Mouse (Mus musculus): ENCODE measurements around the gene Mlkl. TPM values are rescaled to one million over a fixed set of nuclear protein-coding genes. Genes with fewer than 3 reads are reported as not detected.
"Not testable (repeated sequence)": the region's sequence is repeated elsewhere in the genome, so short reads cannot be mapped to it uniquely, and the experiment has no call there.

The Mlkl gene
- polyA plus RNA-seq, 1 experiment from 2014 or later = 3.1 TPM

DNA sequence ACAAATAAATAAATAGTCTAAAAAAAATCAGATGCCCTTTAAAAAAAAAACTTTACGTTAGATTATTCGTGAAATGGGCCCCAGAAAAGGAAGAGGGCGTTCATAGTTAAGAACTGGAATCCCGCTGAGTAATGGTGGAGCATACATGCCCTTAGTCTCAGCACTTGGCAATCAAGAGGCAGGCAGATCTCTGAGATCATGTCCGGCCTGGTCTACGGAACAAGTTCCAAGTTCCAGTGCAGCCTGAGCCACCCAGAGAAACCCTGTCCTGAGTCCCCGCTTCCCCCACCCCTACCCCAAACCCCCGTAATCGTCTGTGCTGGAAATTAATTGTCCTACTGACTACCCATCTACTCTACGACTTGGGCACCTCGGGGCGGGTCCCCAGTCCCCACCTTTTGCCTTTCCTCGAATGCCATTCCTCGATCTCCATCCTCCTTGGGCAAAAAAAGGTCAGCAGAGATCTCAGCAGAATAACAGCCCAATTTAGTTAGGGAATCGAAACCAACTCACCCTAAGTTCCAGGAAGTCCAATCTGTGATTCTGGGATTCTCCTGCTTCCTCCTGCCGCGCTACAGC, 577 bp downstream of the Mlkl start:
- WGBS = 26% methylated on average over 17 of the region's 17 CpGs
- Histone ChIP-seq H3K9me3 (replicated peaks; ENCODE audit: low read length) (no peaks in the 10 kb centered on the region), H3K27me3 (ENCODE audit: insufficient read depth, low read length) (no peaks in the 10 kb centered on the region), H3K4me1 (replicated peaks; ENCODE audit: insufficient read depth, low read length) (0 out of 2 replicates have a peak, but pooled peaks cover 4% of the 10 kb centered on the region), H3K4me2 (ENCODE audit: low read length) (peak overlapping the region; percentile 92), H3K36me3 (ENCODE audit: insufficient read depth, low read length) (no peaks in the 10 kb centered on the region), H3K27ac (no peak overlapping the region), H3K9ac (ENCODE audit: low read depth, low read length) (peak overlapping the region; percentile 53), H3K4me3 (replicated peaks; ENCODE audit: low read depth, low read length) (peak overlapping the region; percentile 46)
- no peak for TF ChIP-seq CTCF (IDR thresholded peaks at IDR 0.05; ENCODE audit: low read depth)
- DNase-seq (ENCODE audit: low spot score) (peak; percentile 51), ATAC-seq (replicated peaks; ENCODE audit: low FRiP score, low read depth) (no peak)

DNA sequence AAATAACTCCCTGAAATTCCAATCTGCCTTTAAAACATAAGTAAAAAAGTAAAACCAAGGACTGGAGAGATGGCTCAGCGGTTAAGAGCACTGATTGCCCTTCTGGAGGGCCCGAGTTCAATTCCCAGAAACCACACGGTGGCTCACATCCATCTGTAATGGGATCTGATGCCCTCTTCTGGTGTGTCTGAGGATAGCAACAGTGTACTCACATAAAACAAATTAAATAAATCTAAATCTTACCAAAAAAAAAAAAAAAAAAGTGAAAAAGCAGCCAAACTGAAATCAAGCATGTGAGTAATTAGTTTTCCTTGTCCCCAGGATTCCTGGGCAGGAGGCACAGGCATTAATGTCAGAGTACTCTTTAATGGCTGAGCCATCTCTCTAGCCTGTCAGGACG, 1.3 kb downstream of the Mlkl start:
- Histone ChIP-seq H3K9ac (ENCODE audit: low read depth, low read length) (no peak overlapping the region), H3K9me3 (replicated peaks; ENCODE audit: low read length) (no peaks in the 10 kb centered on the region), H3K4me3 (replicated peaks; ENCODE audit: low read depth, low read length) (no peak overlapping the region), H3K36me3 (ENCODE audit: insufficient read depth, low read length) (no peaks in the 10 kb centered on the region), H3K4me2 (ENCODE audit: low read length) (no peak overlapping the region), H3K27me3 (ENCODE audit: insufficient read depth, low read length) (no peaks in the 10 kb centered on the region), H3K4me1 (replicated peaks; ENCODE audit: insufficient read depth, low read length) (0 out of 2 replicates have a peak, but pooled peaks cover 4% of the 10 kb centered on the region), H3K27ac (no peak overlapping the region)
- no peak for DNase-seq (ENCODE audit: low spot score)
- no peak for TF ChIP-seq CTCF (IDR thresholded peaks at IDR 0.05; ENCODE audit: low read depth)
- ATAC-seq (replicated peaks; ENCODE audit: low FRiP score, low read depth) = no peak
- WGBS = 78% methylated on average over 4 of the region's 4 CpGs

DNA sequence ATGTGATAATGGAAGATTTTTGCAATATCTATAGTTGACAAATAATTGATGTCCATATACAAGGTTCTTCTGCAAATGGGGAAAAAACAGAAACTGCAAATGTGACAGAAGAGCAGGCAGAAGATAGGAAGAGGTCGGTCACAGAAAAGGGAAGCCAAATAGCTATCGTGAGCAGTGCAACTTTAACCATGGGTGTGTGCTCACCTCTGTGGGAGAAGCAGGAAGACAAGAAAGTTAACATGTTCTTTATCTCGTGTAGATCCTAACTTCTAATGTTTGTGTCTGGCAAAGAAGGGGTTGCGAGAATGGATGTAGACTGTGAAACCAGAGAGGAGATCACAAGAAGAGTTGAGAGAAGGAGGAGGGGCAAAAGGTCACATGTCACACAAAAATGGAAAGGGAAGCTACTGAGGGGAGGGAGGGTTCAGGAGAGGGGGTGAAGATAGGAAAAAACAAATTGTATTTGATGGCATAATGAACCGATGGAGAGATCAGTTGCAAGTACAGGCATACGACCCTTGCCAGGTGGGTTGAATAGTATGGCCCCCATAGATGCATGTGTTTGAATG, 12.7 kb downstream of the Mlkl start:
- no peaks in the 10 kb centered on the region for H3K9me3 ChIP-seq (replicated peaks; ENCODE audit: low read length)
- no peak overlapping the region for H3K4me3 ChIP-seq (replicated peaks; ENCODE audit: low read depth, low read length)
- ATAC-seq (replicated peaks; ENCODE audit: low FRiP score, low read depth) (no peak), DNase-seq (ENCODE audit: low spot score) (no peak)
- no peak for TF ChIP-seq CTCF (IDR thresholded peaks at IDR 0.05; ENCODE audit: low read depth)
- no peak overlapping the region for H3K9ac ChIP-seq (ENCODE audit: low read depth, low read length)
- H3K27ac ChIP-seq = no peak overlapping the region
- no peaks in the 10 kb centered on the region for H3K36me3 ChIP-seq (ENCODE audit: insufficient read depth, low read length)
- no peaks in the 10 kb centered on the region for H3K27me3 ChIP-seq (ENCODE audit: insufficient read depth, low read length)
- 80% methylated on average over 6 of the region's 6 CpGs for WGBS
- H3K4me2 ChIP-seq (ENCODE audit: low read length) = no peak overlapping the region
- H3K4me1 ChIP-seq (replicated peaks; ENCODE audit: insufficient read depth, low read length) = no peaks in the 10 kb centered on the region

DNA sequence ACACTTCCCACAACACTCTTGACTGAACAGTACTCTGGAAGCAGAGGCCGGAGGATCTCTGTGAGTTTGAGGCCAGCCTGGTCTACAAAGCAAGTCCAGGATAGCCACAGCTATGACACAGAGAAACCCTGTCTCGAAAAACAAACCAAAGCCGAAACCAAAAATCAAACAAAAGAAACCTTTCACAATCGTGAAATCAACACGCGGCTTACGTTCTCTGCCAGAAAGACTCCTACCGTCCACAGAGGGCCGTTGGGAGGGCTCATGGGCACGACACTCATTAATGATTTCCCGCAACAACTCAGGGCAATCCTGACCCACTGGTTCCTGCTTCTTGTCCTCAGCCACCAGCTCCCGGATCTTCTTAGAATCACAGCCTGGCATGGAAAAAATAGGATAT, 23.2 kb downstream of the Mlkl start:
- H3K36me3 ChIP-seq (ENCODE audit: insufficient read depth, low read length) = no peaks in the 10 kb centered on the region
- H3K4me2 ChIP-seq (ENCODE audit: low read length) = no peak overlapping the region
- ATAC-seq (replicated peaks; ENCODE audit: low FRiP score, low read depth) (no peak), DNase-seq (ENCODE audit: low spot score) (no peak)
- WGBS = 88% methylated on average over 12 of the region's 12 CpGs
- no peak overlapping the region for H3K27ac ChIP-seq
- H3K4me3 ChIP-seq (replicated peaks; ENCODE audit: low read depth, low read length) = no peak overlapping the region
- no peak for TF ChIP-seq CTCF (IDR thresholded peaks at IDR 0.05; ENCODE audit: low read depth)
- H3K9ac ChIP-seq (ENCODE audit: low read depth, low read length) = no peak overlapping the region
- no peaks in the 10 kb centered on the region for H3K9me3 ChIP-seq (replicated peaks; ENCODE audit: low read length)
- no peaks in the 10 kb centered on the region for H3K27me3 ChIP-seq (ENCODE audit: insufficient read depth, low read length)
- H3K4me1 ChIP-seq (replicated peaks; ENCODE audit: insufficient read depth, low read length) = no peaks in the 10 kb centered on the region

DNA sequence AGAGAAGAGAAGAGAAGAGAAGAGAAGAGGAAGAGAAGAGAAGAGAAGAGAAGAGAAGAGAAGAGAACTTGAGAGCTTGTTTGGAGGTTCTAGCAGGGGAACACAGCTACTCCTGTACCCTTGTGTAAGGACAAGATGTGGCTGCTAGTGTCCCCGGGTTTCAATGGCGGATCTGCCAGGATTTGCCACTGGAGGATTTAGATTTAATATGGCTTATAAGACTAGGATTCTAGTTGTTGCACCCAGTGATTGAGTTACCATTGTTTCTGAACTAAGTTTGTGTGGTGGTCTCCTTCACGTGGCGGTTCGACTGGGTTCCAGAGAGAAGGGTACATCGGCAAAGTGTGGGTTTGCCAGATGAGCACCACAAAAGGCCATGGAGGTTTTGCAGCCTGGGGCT, 24.0 kb downstream of the Mlkl start:
- H3K4me3 ChIP-seq (replicated peaks; ENCODE audit: low read depth, low read length); H3K9ac ChIP-seq (ENCODE audit: low read depth, low read length); H3K4me1 ChIP-seq (replicated peaks; ENCODE audit: insufficient read depth, low read length); H3K9me3 ChIP-seq (replicated peaks; ENCODE audit: low read length); H3K27ac ChIP-seq; ATAC-seq (replicated peaks; ENCODE audit: low FRiP score, low read depth); DNase-seq (ENCODE audit: low spot score); H3K4me2 ChIP-seq (ENCODE audit: low read length); H3K27me3 ChIP-seq (ENCODE audit: insufficient read depth, low read length); H3K36me3 ChIP-seq (ENCODE audit: insufficient read depth, low read length): not testable (repeated sequence)
- 95% methylated on average over 6 of the region's 6 CpGs for WGBS

DNA sequence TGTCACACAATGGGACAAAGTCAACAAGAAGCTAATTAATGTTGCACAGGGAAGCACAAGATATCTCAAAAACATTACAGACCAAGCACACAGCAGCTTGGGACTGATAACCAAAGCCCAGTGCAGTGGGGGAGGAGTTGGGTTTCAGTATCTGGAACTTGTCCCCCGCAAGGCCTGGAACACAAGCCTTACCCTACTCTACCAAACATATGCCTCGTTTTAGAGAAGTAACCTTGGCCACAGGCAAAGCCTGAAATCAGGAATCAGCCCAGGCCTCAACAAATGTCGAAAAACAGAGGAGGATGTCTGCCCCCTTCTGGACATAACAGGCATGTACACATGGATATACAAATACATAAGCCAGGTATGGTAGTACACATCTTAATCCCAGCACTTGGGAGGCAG, 25.2 kb downstream of the Mlkl start:
- no peak overlapping the region for H3K27ac ChIP-seq
- no peak overlapping the region for H3K9ac ChIP-seq (ENCODE audit: low read depth, low read length)
- H3K4me1 ChIP-seq (replicated peaks; ENCODE audit: insufficient read depth, low read length) = no peaks in the 10 kb centered on the region
- no peak for DNase-seq (ENCODE audit: low spot score)
- ATAC-seq (replicated peaks; ENCODE audit: low FRiP score, low read depth) = no peak
- WGBS = 74% methylated on average over 3 of the region's 3 CpGs
- no peaks in the 10 kb centered on the region for H3K9me3 ChIP-seq (replicated peaks; ENCODE audit: low read length)
- TF ChIP-seq CTCF (IDR thresholded peaks at IDR 0.05; ENCODE audit: low read depth) = peak; percentile 50; the same call in 1 of the 2 replicates
- H3K4me3 ChIP-seq (replicated peaks; ENCODE audit: low read depth, low read length) = no peak overlapping the region
- no peaks in the 10 kb centered on the region for H3K36me3 ChIP-seq (ENCODE audit: insufficient read depth, low read length)
- H3K27me3 ChIP-seq (ENCODE audit: insufficient read depth, low read length) = no peaks in the 10 kb centered on the region
- H3K4me2 ChIP-seq (ENCODE audit: low read length) = no peak overlapping the region

DNA sequence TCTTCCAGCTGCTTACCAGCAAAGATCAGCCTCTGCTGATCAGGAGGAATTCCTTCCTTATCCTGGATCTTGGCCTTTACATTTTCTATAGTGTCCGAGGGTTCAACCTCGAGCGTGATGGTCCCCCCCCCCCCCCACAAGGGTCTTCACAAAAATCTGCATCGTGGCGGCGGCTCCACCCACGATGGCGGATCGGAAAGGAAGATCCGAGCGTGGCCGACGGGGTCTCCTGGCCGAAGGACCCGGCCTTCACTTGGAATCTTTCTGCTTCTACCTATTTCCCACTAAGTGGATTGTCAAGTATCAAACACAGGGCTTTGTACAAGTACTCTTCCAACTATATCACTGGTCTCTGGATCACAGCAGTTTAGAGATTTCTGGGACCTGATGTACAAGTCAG, 28.0 kb downstream of the Mlkl start:
- DNase-seq (ENCODE audit: low spot score); H3K4me3 ChIP-seq (replicated peaks; ENCODE audit: low read depth, low read length); H3K27ac ChIP-seq; H3K4me2 ChIP-seq (ENCODE audit: low read length); H3K36me3 ChIP-seq (ENCODE audit: insufficient read depth, low read length); H3K9me3 ChIP-seq (replicated peaks; ENCODE audit: low read length); ATAC-seq (replicated peaks; ENCODE audit: low FRiP score, low read depth); H3K4me1 ChIP-seq (replicated peaks; ENCODE audit: insufficient read depth, low read length); H3K27me3 ChIP-seq (ENCODE audit: insufficient read depth, low read length); H3K9ac ChIP-seq (ENCODE audit: low read depth, low read length): not testable (repeated sequence)
- 92% methylated on average over 15 of the region's 15 CpGs for WGBS
